Mouse (Mus musculus) natural killer cell, adult 2 months (primary cell): ENCODE measurements around the gene Cspg4.

ENCODE experiments used
- DNase-seq, 2 experiments: peaks; one replicate each; pipeline ENCODE4 v3.0.0; 2022; ENCODE audit warnings: low spot score in 2 of 2

Cspg4 gene

GRCm38 (mm10) chr9:56864216-56864729, 560 bp upstream of the Cspg4 start, which contains the start of gene Odf3l1:
Odf3l1 (minus strand) TSS chr9:56864679.
- no peak for DNase-seq

DNA sequence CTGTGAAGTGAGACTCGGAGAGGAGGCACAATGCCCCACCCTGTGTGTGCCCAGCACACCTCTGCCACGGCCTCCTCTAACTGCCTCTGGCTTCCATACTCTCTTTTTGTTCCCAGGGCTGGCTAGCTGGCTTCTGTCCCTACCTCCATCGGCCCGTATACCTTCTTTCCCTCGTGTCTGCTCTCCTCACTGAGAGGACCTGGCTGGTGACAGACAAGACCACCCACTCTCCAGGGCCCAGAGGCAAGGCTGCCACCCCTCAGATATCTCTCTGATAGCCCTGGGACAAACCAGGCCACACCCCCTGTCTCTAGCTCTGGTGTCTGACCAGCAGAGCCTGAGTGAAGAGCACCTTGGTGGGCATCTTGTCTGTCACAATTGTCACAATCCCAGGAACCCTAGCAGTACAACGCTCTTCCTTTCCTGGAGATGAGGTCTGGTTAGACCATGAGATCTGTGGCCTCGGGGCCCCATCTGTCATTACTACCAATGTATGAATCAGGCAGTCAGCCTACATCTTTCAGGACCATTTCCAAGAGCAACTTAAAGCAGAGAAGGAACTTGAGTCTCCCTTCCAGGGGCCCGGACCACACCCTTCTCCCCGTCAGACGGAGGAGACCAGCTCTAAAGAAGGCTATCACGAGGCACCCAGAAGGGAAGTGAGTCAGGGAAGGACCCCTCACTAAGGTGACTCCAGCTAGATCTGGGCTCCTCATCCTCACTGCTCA, 1.0 kb downstream of the Cspg4 start:
- DNase-seq: no peak

- DNase-seq: no peak
Observed at GRCm38 (mm10) chr9:56866430-56866829, 1.6 kb downstream of the Cspg4 start.

GRCm38 (mm10) chr9:56868292-56868691, 3.5 kb downstream of the Cspg4 start:
- DNase-seq: no peak

DNA sequence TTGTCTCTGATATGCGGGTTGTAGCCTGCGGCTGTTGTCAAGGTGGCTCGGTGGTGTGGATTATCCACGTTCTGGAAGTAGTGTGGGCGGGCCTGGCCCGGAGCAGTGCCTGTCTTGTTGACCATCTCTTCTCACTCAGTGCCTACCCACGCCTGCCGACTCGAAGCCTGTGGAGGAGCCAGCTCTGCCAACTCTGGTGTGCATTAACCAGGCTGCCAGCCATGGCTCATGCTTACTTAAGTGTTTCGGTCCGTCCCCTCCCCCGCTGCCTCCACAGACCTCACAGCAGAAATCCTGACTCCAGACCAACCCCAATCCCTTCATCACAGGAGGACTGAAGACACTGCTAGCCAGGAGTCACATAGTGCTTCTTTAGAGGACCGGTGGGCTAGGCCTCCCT, 4.7 kb downstream of the Cspg4 start:
- no peak for DNase-seq

- no peak for DNase-seq
Observed at GRCm38 (mm10) chr9:56870778-56871177, 5.9 kb downstream of the Cspg4 start.

DNA sequence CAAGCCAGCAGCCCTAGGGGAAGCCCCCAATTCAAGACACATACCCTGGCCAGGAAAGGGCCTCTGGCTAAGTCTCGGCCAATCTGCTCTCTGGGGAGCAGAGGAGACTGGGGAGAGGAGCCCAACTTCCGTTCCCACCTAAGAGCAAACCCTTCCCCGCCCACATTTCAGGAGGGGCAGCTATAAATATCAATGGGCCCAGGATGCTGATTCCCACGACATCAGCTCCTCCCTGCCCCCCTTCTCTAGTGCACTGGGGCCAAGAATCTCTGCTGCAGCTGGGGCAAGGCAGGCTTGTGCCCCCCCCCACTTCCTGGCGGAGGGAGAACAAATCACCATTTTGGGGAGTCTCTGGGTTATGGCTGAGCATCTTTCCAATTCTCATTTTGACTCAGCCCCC, 6.4 kb downstream of the Cspg4 start:
- no peak for DNase-seq

- no peak for DNase-seq
Observed at GRCm38 (mm10) chr9:56872105-56872903, 7.5 kb downstream of the Cspg4 start.

DNA sequence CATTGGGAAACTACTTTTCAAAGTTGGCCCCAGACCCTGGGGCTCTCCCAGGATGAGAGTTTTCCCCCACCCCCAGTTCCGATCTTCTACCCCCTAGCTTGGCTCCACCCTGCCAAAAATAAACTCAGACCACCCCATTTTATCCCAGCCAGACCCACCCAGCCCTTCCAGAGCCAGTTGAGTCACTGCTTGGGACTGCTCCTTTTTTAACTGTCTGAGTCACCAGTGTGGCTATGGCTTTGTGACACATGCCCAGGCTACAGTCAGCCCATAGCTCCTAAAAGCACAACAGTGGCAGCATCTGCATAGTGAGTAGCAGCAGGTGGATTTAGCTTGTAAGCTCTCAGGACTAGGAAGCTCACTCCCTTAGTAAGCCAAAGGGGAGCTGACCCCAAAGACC, 8.3 kb downstream of the Cspg4 start:
- DNase-seq: no peak

DNA sequence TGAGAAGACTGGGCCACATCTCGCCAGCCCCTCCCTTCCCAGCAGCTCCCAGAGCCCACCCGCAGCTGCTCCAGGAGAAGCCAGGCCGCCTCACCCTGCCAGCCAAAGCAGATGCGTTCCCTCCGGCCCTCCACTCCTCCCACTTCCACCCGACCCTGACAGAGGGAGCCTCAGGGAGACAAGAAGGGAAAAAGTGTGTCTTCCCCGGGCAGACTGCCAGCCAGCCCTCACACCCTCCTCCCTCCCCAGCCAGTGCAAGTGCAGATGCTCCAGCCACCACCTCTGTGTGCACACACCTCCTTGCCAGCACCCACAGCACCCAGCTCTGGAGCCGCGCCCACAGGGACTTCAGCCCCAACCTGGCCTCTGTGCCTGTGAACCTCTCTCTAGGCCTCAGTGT, 12.0 kb downstream of the Cspg4 start:
- no peak for DNase-seq

- no peak for DNase-seq
Observed at GRCm38 (mm10) chr9:56877284-56877683, 12.5 kb downstream of the Cspg4 start.

- no peak for DNase-seq
Observed at GRCm38 (mm10) chr9:56880790-56881189, 16.0 kb downstream of the Cspg4 start.

DNA sequence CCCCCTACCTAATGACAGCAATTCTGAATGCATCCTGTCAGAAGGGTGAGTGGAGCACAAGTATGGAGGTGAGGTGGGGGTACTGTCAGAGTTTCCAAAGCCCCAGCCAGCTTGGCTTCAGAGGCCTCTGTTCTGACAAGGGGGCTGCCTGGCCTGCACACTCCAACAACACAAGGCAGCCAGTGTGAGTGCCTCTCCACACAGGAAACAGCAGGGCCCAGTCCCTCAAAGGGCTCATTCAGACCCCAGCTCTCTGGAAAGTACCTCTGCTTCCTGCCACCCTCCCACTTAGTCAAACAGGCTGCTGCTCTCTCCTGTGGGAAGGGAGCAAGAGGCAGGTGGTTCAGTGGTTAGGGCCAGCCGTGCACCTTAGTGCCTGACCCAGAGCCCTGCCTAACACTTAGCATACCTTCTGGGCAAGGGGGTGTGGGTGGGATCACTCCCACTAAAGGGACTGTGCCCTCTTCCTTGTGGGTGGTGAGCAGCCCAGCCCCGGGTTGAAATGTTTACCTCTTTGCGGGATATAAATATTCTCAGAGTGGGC, 16.8 kb downstream of the Cspg4 start:
- DNase-seq: no peak

DNA sequence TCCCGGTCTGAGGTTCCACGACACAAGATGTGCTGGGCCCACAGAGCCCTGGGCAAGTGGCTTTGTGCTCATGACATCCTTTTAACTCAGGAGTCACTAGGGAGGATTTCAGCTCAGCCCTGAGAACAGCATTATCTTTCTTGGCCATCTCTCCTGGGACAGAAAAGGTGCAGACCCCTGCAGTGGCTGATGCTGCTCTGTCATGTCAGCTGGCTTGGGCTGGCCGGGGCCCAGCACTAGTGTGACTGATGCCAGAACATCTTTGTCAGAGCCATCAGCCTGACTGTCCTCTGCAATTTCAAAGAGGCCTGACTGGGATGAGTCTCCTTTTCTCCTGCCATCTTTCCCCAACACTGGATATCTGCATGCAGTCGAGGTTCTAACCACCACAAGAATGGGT, 17.4 kb downstream of the Cspg4 start:
- DNase-seq: no peak

DNA sequence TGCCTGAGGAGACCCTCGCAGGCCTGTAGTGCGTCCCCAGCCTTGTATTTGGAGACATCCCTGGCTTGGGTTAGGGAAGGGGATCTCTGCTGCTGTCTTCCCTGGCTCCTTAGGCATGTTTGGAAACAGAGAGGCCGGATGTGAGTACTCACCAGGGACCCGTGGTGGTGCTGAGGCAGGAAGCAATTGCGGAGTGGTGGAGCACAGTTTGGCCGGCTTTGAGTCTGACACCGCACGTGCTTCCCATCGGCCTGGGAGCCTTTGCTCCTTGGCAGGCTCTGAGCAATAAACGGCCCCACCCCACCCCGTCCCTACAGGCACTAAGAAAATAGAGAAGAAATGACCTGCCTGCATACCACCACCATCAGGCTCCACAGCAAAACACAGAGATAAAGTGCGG, 18.0 kb downstream of the Cspg4 start:
- no peak for DNase-seq

DNA sequence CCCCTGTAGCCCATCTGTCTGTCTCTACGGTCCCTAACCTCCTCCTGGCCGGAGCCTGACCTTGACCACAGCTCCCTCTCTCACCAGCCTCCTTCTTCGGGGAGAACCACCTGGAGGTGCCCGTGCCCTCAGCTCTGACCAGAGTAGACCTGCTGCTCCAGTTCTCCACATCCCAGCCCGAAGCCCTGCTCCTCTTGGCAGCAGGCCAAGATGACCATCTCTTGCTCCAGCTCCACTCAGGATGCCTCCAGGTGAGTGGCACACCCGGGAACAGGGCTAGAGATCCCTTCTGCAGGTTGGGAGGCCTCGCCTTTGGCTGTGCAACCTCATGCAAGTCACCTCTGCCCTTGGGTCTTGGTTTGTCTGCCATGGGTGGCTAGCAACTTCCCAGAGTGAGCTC, 18.6 kb downstream of the Cspg4 start:
- no peak for DNase-seq

DNA sequence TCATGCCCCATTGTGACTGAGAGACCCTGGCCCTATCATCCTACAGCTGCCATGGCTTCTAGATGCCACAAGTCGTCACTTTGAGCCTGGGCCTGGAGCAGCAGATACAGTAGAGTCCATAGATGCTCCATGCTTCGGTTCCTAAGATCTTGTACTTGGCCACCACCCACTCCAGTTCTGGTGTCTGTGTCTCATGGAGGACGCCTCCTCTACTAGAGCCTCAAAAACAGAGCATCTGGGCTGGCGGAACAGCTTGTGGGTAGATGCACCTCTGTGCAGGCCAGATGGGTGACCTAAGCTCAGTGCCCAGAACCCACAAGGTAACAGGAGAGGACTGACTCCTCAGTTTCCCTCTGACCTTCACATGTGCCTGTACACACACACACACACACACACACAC, 19.5 kb downstream of the Cspg4 start:
- DNase-seq: no peak

DNA sequence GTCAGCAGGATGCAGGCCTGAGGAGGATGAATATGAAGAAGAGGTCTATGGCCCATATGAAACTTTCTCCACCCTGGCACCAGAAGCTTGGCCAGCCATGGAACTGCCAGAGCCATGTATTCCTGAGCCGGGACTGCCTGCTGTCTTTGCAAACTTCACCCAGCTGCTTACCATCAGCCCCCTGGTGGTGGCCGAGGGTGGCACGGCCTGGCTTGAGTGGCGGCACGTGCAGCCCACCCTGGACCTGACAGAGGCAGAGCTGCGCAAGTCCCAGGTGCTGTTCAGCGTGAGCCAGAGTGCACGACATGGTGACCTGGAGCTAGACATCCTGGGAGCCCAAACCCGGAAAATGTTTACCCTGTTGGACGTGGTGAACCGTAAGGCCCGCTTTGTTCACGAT, 21.3 kb downstream of the Cspg4 start:
- DNase-seq: no peak

- no peak for DNase-seq
Observed at GRCm38 (mm10) chr9:56886601-56887000, 21.8 kb downstream of the Cspg4 start.

DNA sequence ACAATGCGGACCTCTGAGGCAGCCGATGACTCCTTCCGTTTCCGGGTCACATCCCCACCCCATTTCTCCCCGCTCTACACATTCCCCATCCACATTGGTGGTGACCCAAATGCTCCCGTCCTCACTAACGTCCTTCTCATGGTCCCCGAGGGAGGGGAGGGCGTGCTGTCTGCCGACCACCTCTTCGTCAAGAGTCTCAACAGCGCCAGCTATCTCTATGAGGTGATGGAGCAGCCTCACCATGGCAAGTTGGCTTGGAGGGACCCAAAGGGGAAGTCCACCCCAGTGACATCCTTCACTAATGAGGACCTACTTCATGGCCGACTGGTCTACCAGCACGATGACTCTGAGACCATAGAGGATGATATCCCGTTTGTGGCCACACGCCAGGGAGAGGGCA, 22.7 kb downstream of the Cspg4 start:
- no peak for DNase-seq

- peak; percentile 52 to 63 for DNase-seq
Observed at GRCm38 (mm10) chr9:56889817-56890216, 25.0 kb downstream of the Cspg4 start.

DNA sequence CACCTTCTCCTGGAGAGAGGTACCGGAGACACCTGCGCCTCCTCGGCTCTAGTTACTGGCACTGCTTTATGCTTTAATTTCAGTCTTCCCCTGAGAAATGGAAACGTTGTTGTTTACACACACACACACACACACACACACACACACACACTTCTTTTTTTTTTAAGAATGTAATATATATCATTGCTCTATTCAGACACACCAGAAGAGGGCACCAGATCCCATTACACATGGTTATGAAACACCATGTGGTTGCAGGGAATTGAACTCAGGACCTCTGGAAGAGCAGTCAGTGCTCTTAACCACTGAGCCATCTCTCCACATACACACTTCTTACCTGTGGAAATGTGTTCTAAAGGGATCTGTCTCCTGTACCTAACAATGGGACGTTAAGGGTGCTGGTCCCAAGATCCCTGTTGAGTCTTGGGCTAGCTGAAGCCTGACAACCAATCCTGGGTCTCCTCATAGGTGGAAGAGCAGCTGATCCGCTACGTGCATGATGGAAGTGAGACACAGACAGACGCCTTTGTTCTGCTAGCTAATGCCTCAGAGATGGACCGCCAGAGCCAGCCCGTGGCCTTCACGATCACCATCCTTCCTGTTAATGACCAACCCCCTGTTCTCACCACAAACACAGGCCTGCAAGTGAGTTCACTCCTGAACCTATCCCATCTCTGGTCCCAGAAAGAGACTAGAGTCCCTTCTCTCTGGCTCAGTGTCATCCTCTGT, 25.9 kb downstream of the Cspg4 start:
- no peak for DNase-seq
